Mouse (Mus musculus) intestine, postnatal 0 days (tissue): Measurements from ENCODE around the gene AI661453. TPM values are rescaled to one million over a fixed set of nuclear protein-coding genes. Genes with fewer than 3 reads are reported as not detected.

Experiments
- ATAC-seq: fragments of 200-750 bp; cut with Nextera tagmentation; 2 replicates; pipeline ENCODE4 v1.8.0; 2017; ENCODE audit warnings: mild to moderate bottlenecking, moderate TSS enrichment, moderate library complexity
- H3K27ac ChIP-seq: fragments of 300-500 bp; sonication (generic); 2 replicates; pipeline ENCODE4 v1.5.1; 2014; ENCODE audit warnings: mild to moderate bottlenecking, low read depth, low read length, moderate library complexity
- H3K27me3 ChIP-seq: fragments of 300-500 bp; sonication (generic); replicated peaks from 2 replicates; pipeline ENCODE4 v1.6.1; 2014; ENCODE audit warnings: low read length, mixed read lengths; ENCODE audit not compliant: control insufficient read depth, insufficient read depth
- H3K36me3 ChIP-seq: fragments of 300-500 bp; sonication (generic); 2 replicates; pipeline ENCODE4 v1.6.1; 2014; ENCODE audit warnings: mild to moderate bottlenecking, moderate library complexity; ENCODE audit not compliant: control insufficient read depth, insufficient read depth
- H3K4me1 ChIP-seq: fragments of 300-500 bp; sonication (generic); replicated peaks from 2 replicates; pipeline ENCODE4 v1.6.1; 2014; ENCODE audit warnings: antibody characterized with exemption, low read length, mixed read lengths; ENCODE audit not compliant: control insufficient read depth, insufficient read depth
- H3K4me2 ChIP-seq: fragments of 300-500 bp; sonication (generic); replicated peaks from 2 replicates; pipeline ENCODE4 v1.6.1; 2014; ENCODE audit warnings: low read depth, mild to moderate bottlenecking, moderate library complexity
- H3K4me3 ChIP-seq: fragments of 300-500 bp; sonication (generic); 2 replicates; pipeline ENCODE4 v1.5.1; 2014; ENCODE audit warnings: low read depth, low read length
- H3K9ac ChIP-seq: fragments of 300-500 bp; sonication (generic); 2 replicates; pipeline ENCODE4 v1.6.1; 2014; ENCODE audit warnings: mild to moderate bottlenecking, low read depth, low read length
- H3K9me3 ChIP-seq: fragments of 300-500 bp; sonication (generic); 2 replicates; pipeline ENCODE4 v1.6.1; 2016; ENCODE audit warnings: mixed run types; ENCODE audit not compliant: control insufficient read depth
- CTCF ChIP-seq: sonication (generic); IDR thresholded peaks from 2 replicates; pipeline ENCODE4 v1.5.1; 2016; ENCODE audit warnings: low read depth, mild to moderate bottlenecking, control low read depth, antibody characterized with exemption, moderate library complexity
- WGBS: fragments of 180-500 bp; shearing (Covaris S2); extraction: QIAGEN DNeasy Blood & Tissue Kit; methylation state at CpG from one replicate; pipeline ENCODE4 v1.1.7; 2014; 5-methylcytosine and 5-hydroxymethylcytosine counted together
- polyA plus RNA-seq: library from polyadenylated mRNA; unstranded; fragments of >200 nt; fragmentation: Nextera tagmentation; extraction: Ambion mirVana; gene quantifications from 2 replicates; pipeline ENCODE4 v1.2.1, GENCODE M21; 2015

AI661453 gene
- polyA plus RNA-seq, 1 experiment from 2014 or later = 6.1 TPM

DNA sequence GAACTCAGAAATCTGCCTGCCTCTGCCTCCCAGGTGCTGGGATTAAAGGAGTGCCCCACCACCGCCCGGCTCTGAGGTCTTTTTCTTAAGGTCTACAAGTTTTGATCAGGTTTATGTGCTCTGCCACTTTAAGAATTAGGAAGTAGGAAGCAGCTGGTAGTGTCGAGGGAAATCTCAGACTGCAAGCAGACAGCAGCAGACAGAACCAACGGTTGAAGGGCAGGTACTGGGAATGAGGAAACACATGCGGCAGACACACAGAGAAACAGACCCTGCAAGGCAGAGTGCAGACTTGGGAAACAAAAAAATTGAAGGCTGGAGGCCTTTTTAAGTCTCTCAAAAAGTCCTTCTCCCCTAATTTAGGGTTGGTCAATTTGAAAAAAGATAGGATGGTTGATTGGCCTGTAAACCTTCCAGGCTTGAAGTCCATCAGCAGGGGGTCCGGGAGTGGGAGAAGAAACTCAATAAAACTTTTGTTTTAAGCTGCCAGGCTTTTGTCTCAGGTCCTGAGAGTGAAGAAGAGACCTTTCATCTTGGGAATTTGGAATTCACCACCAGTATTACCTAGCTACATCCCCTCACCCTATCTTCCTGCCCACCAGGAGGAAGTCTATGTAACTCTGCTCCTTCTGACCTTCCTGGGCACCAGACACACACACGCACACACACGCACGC is 72.8 kb downstream of the AI661453 start:
- ATAC-seq = no peak
- Histone ChIP-seq H3K4me2 (no peak overlapping the region; the same call in 1 of the 2 replicates), H3K36me3 (no peaks in the 10 kb centered on the region), H3K27ac (peak overlapping the region; percentile 21), H3K4me3 (no peak overlapping the region), H3K9me3 (no peaks in the 10 kb centered on the region), H3K9ac (no peak overlapping the region), H3K27me3 (no peaks in the 10 kb centered on the region), H3K4me1 (peaks cover 18% of the 10 kb centered on the region)
- TF ChIP-seq CTCF = no peak
- 56% methylated on average over 9 of the region's 9 CpGs for WGBS

DNA sequence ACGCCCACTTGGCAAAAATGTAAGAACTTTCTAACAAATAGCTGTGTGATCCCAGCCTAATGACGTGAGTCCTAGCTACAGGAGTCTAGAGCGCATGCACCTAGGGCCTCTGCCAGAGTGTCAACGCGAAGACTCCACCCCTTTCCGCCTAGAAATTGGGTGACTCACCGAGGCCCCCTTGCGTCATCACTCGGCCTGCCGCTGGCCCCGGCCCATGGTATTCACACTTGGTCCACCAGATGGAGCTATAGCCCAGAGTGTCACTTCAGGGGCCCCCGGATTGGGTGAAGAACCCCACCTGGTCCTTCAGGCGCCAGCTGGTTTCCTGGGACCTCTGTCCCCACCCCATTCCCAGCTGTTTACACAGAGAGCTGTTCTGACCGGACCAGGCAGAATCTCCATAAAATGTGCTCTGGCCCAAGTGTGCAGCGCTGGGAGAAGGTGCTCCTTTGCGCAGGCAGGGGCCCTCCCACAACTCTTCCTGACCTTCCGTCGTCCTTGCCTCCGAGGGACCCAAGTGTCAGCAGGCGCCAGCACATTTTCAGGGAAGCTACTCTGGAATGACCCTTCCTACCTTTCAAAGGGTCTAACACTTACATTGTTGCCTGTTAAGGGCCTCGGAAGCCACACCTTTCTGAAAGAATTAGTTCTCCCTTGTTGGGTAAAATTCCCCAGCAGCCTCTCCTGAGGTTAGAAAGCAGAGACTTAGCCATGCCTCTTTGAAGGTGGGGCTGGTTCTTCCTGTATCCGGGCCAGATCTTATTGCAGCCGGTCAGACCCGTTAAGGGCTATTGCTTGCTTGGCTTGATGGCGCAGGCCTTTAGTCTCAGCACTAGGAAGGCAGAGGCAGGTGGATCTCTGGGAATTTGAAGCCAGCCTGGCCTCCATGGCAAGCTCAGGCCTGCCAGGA is 75.0 kb downstream of the AI661453 start:
- Histone ChIP-seq H3K27ac (peak overlapping the region; percentile 90), H3K36me3 (0 out of 2 replicates have a peak, but pooled peaks cover 2% of the 10 kb centered on the region), H3K9me3 (no peaks in the 10 kb centered on the region), H3K9ac (peak overlapping the region; percentile 45; the same call in 1 of the 2 replicates), H3K4me2 (peak overlapping the region; percentile 59), H3K4me1 (peaks cover 15% of the 10 kb centered on the region; the same call in 1 of the 2 replicates), H3K4me3 (peak overlapping the region; percentile 8; the same call in 1 of the 2 replicates), H3K27me3 (no peaks in the 10 kb centered on the region)
- peak; percentile 87 for ATAC-seq
- peak; percentile 98 for TF ChIP-seq CTCF
- WGBS = 5% methylated on average over 25 of the region's 25 CpGs

DNA sequence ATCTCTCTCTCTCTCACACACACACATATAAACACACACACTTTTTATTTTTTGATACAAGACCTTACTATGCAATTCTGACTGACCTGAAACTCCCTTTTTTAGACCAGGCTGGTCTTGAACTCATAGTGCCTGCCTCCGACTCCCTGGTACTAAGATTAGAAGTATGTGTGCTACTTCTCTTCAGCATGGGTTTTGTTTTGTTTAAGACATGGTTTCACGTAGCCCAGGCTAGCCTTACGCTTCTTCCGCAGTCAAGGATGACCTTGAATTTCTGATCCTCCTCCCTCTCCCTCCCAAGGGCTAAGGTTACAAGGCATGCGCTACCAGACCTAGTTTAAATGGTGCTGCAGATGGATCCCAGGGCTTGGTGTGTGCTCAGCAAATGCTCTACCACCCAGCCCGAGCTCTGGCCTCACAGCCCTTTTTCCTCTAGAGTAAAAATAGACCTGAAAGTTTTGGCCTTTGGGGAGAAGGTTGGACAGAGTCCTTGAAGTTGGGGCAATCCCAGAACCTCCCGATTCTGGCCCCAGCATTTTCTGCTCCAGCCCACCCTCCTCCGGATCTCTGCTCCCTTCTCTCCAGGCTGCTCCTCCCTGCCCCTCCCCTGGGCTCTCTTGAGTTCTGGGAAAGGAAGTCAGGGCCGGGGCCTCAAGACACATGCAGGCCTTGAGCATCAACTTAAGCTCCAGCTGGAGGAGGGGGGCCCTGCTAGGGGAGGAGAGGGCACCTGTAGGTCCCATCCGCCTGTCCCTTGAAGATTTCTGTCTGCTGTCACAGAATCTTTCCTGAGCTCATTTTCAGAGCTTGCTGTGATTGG is 76.8 kb downstream of the AI661453 start:
- Histone ChIP-seq H3K36me3 (0 out of 2 replicates have a peak, but pooled peaks cover 3% of the 10 kb centered on the region), H3K27me3 (no peaks in the 10 kb centered on the region), H3K4me1 (peaks cover 11% of the 10 kb centered on the region; the same call in 1 of the 2 replicates), H3K27ac (peak overlapping the region; percentile 9; the same call in 1 of the 2 replicates), H3K9ac (0 out of 2 replicates have a peak overlapping the region, but pooled peaks have one; percentile 8), H3K9me3 (no peaks in the 10 kb centered on the region), H3K4me2 (no peak overlapping the region), H3K4me3 (no peak overlapping the region)
- 58% methylated on average over 10 of the region's 10 CpGs for WGBS
- no peak for ATAC-seq
- no peak for TF ChIP-seq CTCF

DNA sequence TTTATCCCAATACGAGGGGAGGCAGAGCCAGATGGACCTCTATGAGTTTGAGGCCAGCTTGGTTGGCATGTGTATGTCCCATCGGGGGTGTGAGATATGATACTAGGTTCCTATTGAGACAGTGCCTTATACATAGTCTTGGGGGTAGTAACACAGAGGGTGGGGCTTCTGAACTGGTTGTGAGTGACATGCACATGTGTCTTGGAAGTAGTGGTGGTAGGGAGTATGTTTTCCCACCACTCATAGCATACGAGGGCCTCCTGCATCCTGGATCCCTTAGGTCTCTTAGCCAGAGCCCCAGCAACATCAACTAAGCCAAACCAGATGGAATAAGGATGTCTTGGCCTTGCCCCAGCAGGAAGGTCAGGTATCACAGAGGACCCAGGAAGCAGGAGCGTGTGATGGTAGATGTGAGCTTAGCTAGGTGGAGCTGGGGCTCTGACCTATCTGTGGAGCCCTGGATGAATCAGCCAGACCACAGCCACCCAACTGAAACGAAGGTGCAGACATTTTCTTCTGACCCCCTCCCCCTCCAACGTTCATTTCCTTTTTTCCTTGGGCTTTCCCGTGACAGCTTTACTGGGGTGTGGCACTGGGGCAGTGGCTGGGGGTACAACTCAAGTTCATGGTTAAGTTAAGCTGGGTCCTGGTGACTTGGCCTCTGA is 78.9 kb downstream of the AI661453 start:
- H3K4me2 ChIP-seq = no peak overlapping the region
- ATAC-seq = no peak
- TF ChIP-seq CTCF = no peak
- H3K36me3 ChIP-seq = 0 out of 2 replicates have a peak, but pooled peaks cover 3% of the 10 kb centered on the region
- no peak overlapping the region for H3K27ac ChIP-seq
- H3K4me3 ChIP-seq = no peak overlapping the region
- H3K9me3 ChIP-seq = no peaks in the 10 kb centered on the region
- no peak overlapping the region for H3K9ac ChIP-seq
- no peaks in the 10 kb centered on the region for H3K27me3 ChIP-seq
- H3K4me1 ChIP-seq = peaks cover 11% of the 10 kb centered on the region; the same call in 1 of the 2 replicates
- 68% methylated on average over 7 of the region's 7 CpGs for WGBS

DNA sequence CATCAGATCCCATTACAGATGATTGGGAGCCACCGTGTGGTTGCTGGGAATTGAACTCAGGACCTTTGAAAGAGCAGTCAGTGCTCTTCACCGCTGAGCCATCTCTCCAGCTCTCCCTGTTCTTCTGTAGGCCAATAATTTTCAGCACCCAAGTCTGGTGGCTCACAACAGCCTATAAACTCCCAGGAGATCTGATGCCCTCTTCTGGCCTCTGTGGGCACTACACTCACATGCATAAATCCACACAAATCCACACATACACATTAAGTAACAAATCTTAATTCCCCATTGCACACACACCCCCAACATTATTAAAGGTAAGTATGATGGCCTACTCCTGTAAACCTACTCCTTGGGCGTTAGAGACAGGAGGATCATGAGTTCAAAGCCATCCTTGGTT is 79.8 kb downstream of the AI661453 start:
- no peaks in the 10 kb centered on the region for H3K9me3 ChIP-seq
- TF ChIP-seq CTCF = peak; percentile 39
- H3K4me3 ChIP-seq = no peak overlapping the region
- WGBS = 96% methylated on average over 3 of the region's 3 CpGs
- no peak for ATAC-seq
- no peak overlapping the region for H3K4me2 ChIP-seq
- H3K9ac ChIP-seq = no peak overlapping the region
- H3K27me3 ChIP-seq = no peaks in the 10 kb centered on the region
- H3K27ac ChIP-seq = no peak overlapping the region
- H3K36me3 ChIP-seq = 0 out of 2 replicates have a peak, but pooled peaks cover 3% of the 10 kb centered on the region
- peaks cover 8% of the 10 kb centered on the region for H3K4me1 ChIP-seq
